23 mouse cellular contexts compared by ENCODE assay signal in genomic region chr3:149404691-149405090, GRCm38 (mm10).
DNase-seq lines count a peak whose midpoint lies in the region; ATAC-seq and TF ChIP-seq lines count a peak whose summit lies in the region.
"Had no signal": no experiment of that assay in that cellular context is flagged by ENCODE, and none has a peak within 500 bp of the region (broad histone marks: within the 10 kb centered on the region; RNA-seq: fewer than 3 reads in every experiment).

No protein-coding gene starts in this region.

- no peaks in the 10 kb centered on the region for H3K9me3 ChIP-seq in heart, embryonic 11.5 days (replicated peaks; ENCODE audit: control insufficient read depth, low read length)
- H3K9me3 ChIP-seq in heart, embryonic 16.5 days (replicated peaks; ENCODE audit: control insufficient read depth, low read length), result no peaks in the 10 kb centered on the region
- H3K9me3 ChIP-seq: embryonic facial prominence, embryonic 13.5 days; forebrain, embryonic 12.5 days; hindbrain, embryonic 13.5 days had no signal

- no peak overlapping the region for H3K4me3 ChIP-seq in heart, embryonic 11.5 days (ENCODE audit: low read depth, low read length)
- no peak overlapping the region for H3K4me3 ChIP-seq in heart, embryonic 16.5 days (ENCODE audit: low read length)
- peak overlapping the region; percentile 89 for H3K4me3 ChIP-seq in testis, adult 2 months (ENCODE audit: control insufficient read depth, low read depth, low read length)
- H3K4me3 ChIP-seq: embryonic facial prominence, embryonic 13.5 days; forebrain, embryonic 12.5 days; gastrocnemius, adult 2 months; hindbrain, embryonic 13.5 days had no signal

- no peaks in the 10 kb centered on the region for H3K4me1 ChIP-seq in heart, embryonic 11.5 days (ENCODE audit: control insufficient read depth, insufficient read depth, low read length)
- H3K4me1 ChIP-seq in heart, embryonic 16.5 days (ENCODE audit: control insufficient read depth, insufficient read depth, low read length), result 0 out of 2 replicates have a peak, but pooled peaks cover 3% of the 10 kb centered on the region
- no peaks in the 10 kb centered on the region for H3K4me1 ChIP-seq in testis, adult 2 months (ENCODE audit: control insufficient read depth, insufficient read depth, low read length)

- 0 out of 2 replicates have a peak, but pooled peaks have one; percentile 10 for ATAC-seq in heart, embryonic 11.5 days (replicated peaks; ENCODE audit: insufficient number of reproducible peaks, low FRiP score, low TSS enrichment)
- no peak for ATAC-seq in heart, embryonic 16.5 days (replicated peaks; ENCODE audit: extremely low read depth, insufficient read depth, low FRiP score)
- ATAC-seq: forebrain, embryonic 16.5 days; hindbrain, postnatal 0 days; Patski had no signal

- WGBS in heart, embryonic 11.5 days (ENCODE audit: insufficient replicate concordance), result 77% methylated on average over 14 of the region's 14 CpGs
- WGBS in heart, embryonic 16.5 days, result 62% methylated on average over 14 of the region's 14 CpGs

- no peak overlapping the region for H3K4me2 ChIP-seq in heart, embryonic 11.5 days
- H3K4me2 ChIP-seq in heart, embryonic 16.5 days (ENCODE audit: low read depth, low read length), result no peak overlapping the region
- H3K4me2 ChIP-seq: embryonic facial prominence, embryonic 13.5 days; forebrain, embryonic 12.5 days; hindbrain, embryonic 13.5 days had no signal

- no peaks in the 10 kb centered on the region for H3K27me3 ChIP-seq in heart, embryonic 11.5 days (ENCODE audit: control insufficient read depth, insufficient read depth, low read length)
- no peaks in the 10 kb centered on the region for H3K27me3 ChIP-seq in heart, embryonic 16.5 days (ENCODE audit: control insufficient read depth, insufficient read depth, low read length)
- H3K27me3 ChIP-seq in testis, adult 2 months (ENCODE audit: control insufficient read depth, insufficient read depth, low read length), result no peaks in the 10 kb centered on the region
- H3K27me3 ChIP-seq: CH12.LX; embryonic facial prominence, embryonic 13.5 days; forebrain, embryonic 12.5 days; Patski had no signal

- no peak overlapping the region for H3K27ac ChIP-seq in heart, embryonic 11.5 days (ENCODE audit: low read depth, low read length)
- 0 out of 2 replicates have a peak overlapping the region, but pooled peaks have one; percentile 16 for H3K27ac ChIP-seq in heart, embryonic 16.5 days (ENCODE audit: low read length)
- peak overlapping the region; percentile 56; the same call in 1 of the 2 replicates for H3K27ac ChIP-seq in testis, adult 2 months (ENCODE audit: control insufficient read depth, insufficient read depth, low read depth, low read length)
- H3K27ac ChIP-seq: embryonic facial prominence, embryonic 13.5 days; forebrain, embryonic 12.5 days; gastrocnemius, adult 2 months; hindbrain, embryonic 13.5 days; hindbrain, postnatal 0 days had no signal

- no peak for TF ChIP-seq CTCF in testis, adult 2 months (IDR thresholded peaks at IDR 0.05; ENCODE audit: control insufficient read depth, insufficient read depth, insufficient replicate concordance, low read depth, low read length)

- no peak overlapping the region for H3K9ac ChIP-seq in heart, embryonic 11.5 days (ENCODE audit: low read depth, low read length)
- H3K9ac ChIP-seq in heart, embryonic 16.5 days (ENCODE audit: low read length), result no peak overlapping the region
- H3K9ac ChIP-seq: embryonic facial prominence, embryonic 13.5 days; forebrain, embryonic 12.5 days; hindbrain, embryonic 13.5 days had no signal

- TF ChIP-seq POLR2A in testis, adult 2 months (IDR thresholded peaks at IDR 0.05; ENCODE audit: control insufficient read depth, low read depth, low read length), result peak; percentile 25; the same call in 1 of the 2 replicates

- H3K36me3 ChIP-seq in heart, embryonic 11.5 days (ENCODE audit: control insufficient read depth, insufficient read depth, low read length), result no peaks in the 10 kb centered on the region
- no peaks in the 10 kb centered on the region for H3K36me3 ChIP-seq in heart, embryonic 16.5 days (ENCODE audit: control insufficient read depth, insufficient read depth)
- H3K36me3 ChIP-seq in testis, adult 2 months (ENCODE audit: control insufficient read depth, insufficient read depth, low read length), result no peaks in the 10 kb centered on the region
- H3K36me3 ChIP-seq: embryonic facial prominence, embryonic 13.5 days; forebrain, embryonic 12.5 days; hindbrain, embryonic 13.5 days had no signal

- no peak for DNase-seq in heart, adult 9 months (ENCODE audit: low spot score in 2 of 2)
- DNase-seq in heart, adult 8-10 months (ENCODE audit: low spot score), result no peak
- DNase-seq in testis, postnatal 10 days (ENCODE audit: low spot score), result no peak
- no peak for DNase-seq in adrenal gland, postnatal 25 days
- DNase-seq: adrenal gland, adult 2 months; adrenal gland, postnatal 36 days; cerebellum, adult 11 months; cerebellum, adult 9-10 months; cerebellum, postnatal 25 days; gastrocnemius, adult 2 months; gastrocnemius, postnatal 25 days; kidney, adult 11 months; kidney, adult 9 months had no signal
